Comparison of ENCODE assay signal across 25 mouse cellular contexts in genomic region chr8:11608848-11609247, GRCm38 (mm10). TPM values are rescaled to one million over a fixed set of nuclear protein-coding genes. Genes with fewer than 3 reads are reported as not detected.
DNase-seq lines count a peak whose midpoint lies in the region; ATAC-seq lines count a peak whose summit lies in the region.
"Had no signal": no experiment of that assay in that cellular context is flagged by ENCODE, and none has a peak within 500 bp of the region (broad histone marks: within the 10 kb centered on the region; RNA-seq: fewer than 3 reads in every experiment).

No protein-coding gene starts in this region.

- no peak for ATAC-seq in megakaryocyte, adult 5-6 weeks (ENCODE audit: poor library complexity, severe bottlenecking)
- ATAC-seq: CD4-positive, CD25-positive, alpha-beta regulatory T cell, adult 4 months; forebrain, embryonic 13.5 days; forebrain, embryonic 15.5 days; forebrain, postnatal 0 days had no signal

- peak; percentile 57 for DNase-seq in ZHBTc4 (ENCODE audit: low read depth, low spot score)
- no peak for DNase-seq in layer of hippocampus, adult 9-11 months
- no peak for DNase-seq in kidney, adult 18-20 months
- DNase-seq: adrenal gland, adult 2 months; adrenal gland, postnatal 10 days; adrenal gland, postnatal 25 days; B cell, adult 2 months; cerebellum, adult 11 months; cerebellum, adult 18-20 months; cerebellum, adult 8-10 months; cerebellum, adult 9-11 months; cerebellum, postnatal 14 days; cerebellum, postnatal 36 days; embryo, embryonic 11 days; forebrain, postnatal 0 days had no signal

- peaks cover 36% of the 10 kb centered on the region for H3K9me3 ChIP-seq in megakaryocyte, embryonic 14.5 days
- H3K9me3 ChIP-seq: forebrain, embryonic 15.5 days had no signal

- H3K36me3 ChIP-seq in megakaryocyte, embryonic 14.5 days (replicated peaks; ENCODE audit: low read length): peaks cover 78% of the 10 kb centered on the region

- peak overlapping the region; percentile 21 for H3K4me3 ChIP-seq in megakaryocyte, embryonic 14.5 days (replicated peaks)
- H3K4me3 ChIP-seq: embryonic facial prominence, embryonic 13.5 days; embryonic facial prominence, embryonic 15.5 days; erythroblast, embryonic 14.5 days; forebrain, embryonic 10.5 days; forebrain, embryonic 13.5 days; forebrain, embryonic 15.5 days had no signal

- H3K27me3 ChIP-seq in megakaryocyte, embryonic 14.5 days (replicated peaks): no peaks in the 10 kb centered on the region
- H3K27me3 ChIP-seq: CH12.LX; embryonic facial prominence, embryonic 13.5 days; embryonic facial prominence, embryonic 15.5 days; forebrain, embryonic 13.5 days; forebrain, embryonic 15.5 days had no signal

- peaks cover 9% of the 10 kb centered on the region for H3K4me1 ChIP-seq in megakaryocyte, embryonic 14.5 days
- H3K4me1 ChIP-seq: embryonic facial prominence, embryonic 13.5 days; embryonic facial prominence, embryonic 15.5 days; forebrain, embryonic 10.5 days; forebrain, embryonic 13.5 days; forebrain, embryonic 15.5 days had no signal

RNA-seq across cellular contexts. Expression of gene Ankrd10, which starts 26.7 kb away (rescaled TPM):
- 12.2 and 13.2 TPM in 2 replicates for polyA plus RNA-seq in megakaryocyte, embryonic 14.5 days (2012; ENCODE audit: insufficient read depth, low replicate concordance)
- 32.8 and 37.5 TPM in 2 replicates for total RNA-seq in megakaryocyte, adult 5-6 weeks (2015)
- total RNA-seq in megakaryocyte, adult 5-6 weeks (2017): 27.2 and 29.4 TPM in 2 replicates

RNA-seq across cellular contexts. Expression of gene Ing1, which starts 53.5 kb away (rescaled TPM):
- 5.4 and 39.4 TPM in 2 replicates for polyA plus RNA-seq in megakaryocyte, embryonic 14.5 days (2012; ENCODE audit: insufficient read depth, low replicate concordance)
- total RNA-seq in megakaryocyte, adult 5-6 weeks (2015): 42.5 and 42.9 TPM in 2 replicates
- 47.4 and 55.3 TPM in 2 replicates for total RNA-seq in megakaryocyte, adult 5-6 weeks (2017)

RNA-seq across cellular contexts. Expression of gene Cars2, which starts 58.3 kb away (rescaled TPM):
- 18.7 and 22.5 TPM in 2 replicates for polyA plus RNA-seq in megakaryocyte, embryonic 14.5 days (2012; ENCODE audit: insufficient read depth, low replicate concordance)
- 17.2 and 20.7 TPM in 2 replicates for total RNA-seq in megakaryocyte, adult 5-6 weeks (2015)
- 23.3 and 25.5 TPM in 2 replicates for total RNA-seq in megakaryocyte, adult 5-6 weeks (2017)
